Mouse (Mus musculus): ENCODE measurements around the gene P2ry14. TPM values are rescaled to one million over a fixed set of nuclear protein-coding genes. Genes with fewer than 3 reads are reported as not detected.
"Not testable (repeated sequence)": the region's sequence is repeated elsewhere in the genome, so short reads cannot be mapped to it uniquely, and the experiment has no call there.

P2ry14 gene
- polyA plus RNA-seq, 1 experiment from 2014 or later, result 29.7 TPM

GRCm38 (mm10) chr3:59155404-59155803 is 2.0 kb upstream of the P2ry14 start:
- Histone ChIP-seq H3K4me2 (ENCODE audit: low read depth, low read length) (no peak overlapping the region), H3K9me3 (ENCODE audit: control insufficient read depth, low read length) (no peaks in the 10 kb centered on the region), H3K36me3 (ENCODE audit: control insufficient read depth, insufficient read depth, low read length) (no peaks in the 10 kb centered on the region), H3K9ac (ENCODE audit: low read length) (no peak overlapping the region), H3K4me3 (ENCODE audit: low read length) (no peak overlapping the region), H3K4me1 (replicated peaks; ENCODE audit: control insufficient read depth, insufficient read depth, low read length) (no peaks in the 10 kb centered on the region), H3K27ac (ENCODE audit: low read length) (no peak overlapping the region), H3K27me3 (ENCODE audit: control insufficient read depth, insufficient read depth, low read depth, low read length) (no peaks in the 10 kb centered on the region)
- ATAC-seq (ENCODE audit: low read depth), result no peak
- 93% methylated on average over 6 of the region's 6 CpGs for WGBS

- H3K4me3 ChIP-seq (ENCODE audit: low read length), result no peak overlapping the region
- H3K27me3 ChIP-seq (ENCODE audit: control insufficient read depth, insufficient read depth, low read depth, low read length), result no peaks in the 10 kb centered on the region
- no peaks in the 10 kb centered on the region for H3K9me3 ChIP-seq (ENCODE audit: control insufficient read depth, low read length)
- no peaks in the 10 kb centered on the region for H3K4me1 ChIP-seq (replicated peaks; ENCODE audit: control insufficient read depth, insufficient read depth, low read length)
- H3K36me3 ChIP-seq (ENCODE audit: control insufficient read depth, insufficient read depth, low read length), result no peaks in the 10 kb centered on the region
- WGBS, result 54% methylated on average over 2 of the region's 2 CpGs
- no peak overlapping the region for H3K9ac ChIP-seq (ENCODE audit: low read length)
- H3K4me2 ChIP-seq (ENCODE audit: low read depth, low read length), result no peak overlapping the region
- H3K27ac ChIP-seq (ENCODE audit: low read length), result no peak overlapping the region
- no peak for ATAC-seq (ENCODE audit: low read depth)
Measured at GRCm38 (mm10) chr3:59154888-59155287, 1.5 kb upstream of the P2ry14 start.

- Histone ChIP-seq H3K4me3 (ENCODE audit: low read length) (no peak overlapping the region), H3K36me3 (ENCODE audit: control insufficient read depth, insufficient read depth, low read length) (no peaks in the 10 kb centered on the region), H3K27ac (ENCODE audit: low read length) (no peak overlapping the region), H3K9me3 (ENCODE audit: control insufficient read depth, low read length) (no peaks in the 10 kb centered on the region), H3K27me3 (ENCODE audit: control insufficient read depth, insufficient read depth, low read depth, low read length) (no peaks in the 10 kb centered on the region), H3K9ac (ENCODE audit: low read length) (no peak overlapping the region), H3K4me1 (replicated peaks; ENCODE audit: control insufficient read depth, insufficient read depth, low read length) (no peaks in the 10 kb centered on the region), H3K4me2 (ENCODE audit: low read depth, low read length) (no peak overlapping the region)
- 90% methylated on average over 2 of the region's 2 CpGs for WGBS
- no peak for ATAC-seq (ENCODE audit: low read depth)
Measured at GRCm38 (mm10) chr3:59150624-59151023, 2.8 kb downstream of the P2ry14 start.

- Histone ChIP-seq H3K9ac (ENCODE audit: low read length) (no peak overlapping the region), H3K27ac (ENCODE audit: low read length) (no peak overlapping the region), H3K4me3 (ENCODE audit: low read length) (no peak overlapping the region), H3K27me3 (ENCODE audit: control insufficient read depth, insufficient read depth, low read depth, low read length) (no peaks in the 10 kb centered on the region), H3K4me1 (replicated peaks; ENCODE audit: control insufficient read depth, insufficient read depth, low read length) (no peaks in the 10 kb centered on the region), H3K9me3 (ENCODE audit: control insufficient read depth, low read length) (no peaks in the 10 kb centered on the region), H3K4me2 (ENCODE audit: low read depth, low read length) (no peak overlapping the region), H3K36me3 (ENCODE audit: control insufficient read depth, insufficient read depth, low read length) (no peaks in the 10 kb centered on the region)
- ATAC-seq (ENCODE audit: low read depth), result no peak
Measured at GRCm38 (mm10) chr3:59149646-59150045, 3.8 kb downstream of the P2ry14 start.

- no peak for ATAC-seq (ENCODE audit: low read depth)
- Histone ChIP-seq H3K9me3 (ENCODE audit: control insufficient read depth, low read length) (no peaks in the 10 kb centered on the region), H3K27me3 (ENCODE audit: control insufficient read depth, insufficient read depth, low read depth, low read length) (no peaks in the 10 kb centered on the region), H3K9ac (ENCODE audit: low read length) (no peak overlapping the region), H3K36me3 (ENCODE audit: control insufficient read depth, insufficient read depth, low read length) (no peaks in the 10 kb centered on the region), H3K4me1 (replicated peaks; ENCODE audit: control insufficient read depth, insufficient read depth, low read length) (peaks cover 9% of the 10 kb centered on the region), H3K4me2 (ENCODE audit: low read depth, low read length) (no peak overlapping the region), H3K27ac (ENCODE audit: low read length) (no peak overlapping the region), H3K4me3 (ENCODE audit: low read length) (no peak overlapping the region)
- 59% methylated on average over 5 of the region's 5 CpGs for WGBS
Measured at GRCm38 (mm10) chr3:59145194-59145593, 8.2 kb downstream of the P2ry14 start.

GRCm38 (mm10) chr3:59141507-59142305 is 11.7 kb downstream of the P2ry14 start:
- no peak overlapping the region for H3K4me2 ChIP-seq (ENCODE audit: low read depth, low read length)
- H3K27ac ChIP-seq (ENCODE audit: low read length), result peak overlapping the region; percentile 4; the same call in 1 of the 2 replicates
- no peaks in the 10 kb centered on the region for H3K36me3 ChIP-seq (ENCODE audit: control insufficient read depth, insufficient read depth, low read length)
- H3K9ac ChIP-seq (ENCODE audit: low read length), result no peak overlapping the region
- H3K4me1 ChIP-seq (replicated peaks; ENCODE audit: control insufficient read depth, insufficient read depth, low read length), result peaks cover 14% of the 10 kb centered on the region
- 29% methylated on average over 8 of the region's 8 CpGs for WGBS
- peak; percentile 15; the same call in 1 of the 2 replicates for ATAC-seq (ENCODE audit: low read depth)
- H3K4me3 ChIP-seq (ENCODE audit: low read length), result no peak overlapping the region
- no peaks in the 10 kb centered on the region for H3K9me3 ChIP-seq (ENCODE audit: control insufficient read depth, low read length)
- no peaks in the 10 kb centered on the region for H3K27me3 ChIP-seq (ENCODE audit: control insufficient read depth, insufficient read depth, low read depth, low read length)

GRCm38 (mm10) chr3:59140941-59141340 is 12.5 kb downstream of the P2ry14 start:
- not testable (repeated sequence) for H3K36me3 ChIP-seq (ENCODE audit: control insufficient read depth, insufficient read depth, low read length); H3K4me3 ChIP-seq (ENCODE audit: low read length)

GRCm38 (mm10) chr3:59140115-59140514 is 13.3 kb downstream of the P2ry14 start:
- 48% methylated on average over 2 of the region's 2 CpGs for WGBS
- peak overlapping the region; percentile 75 for H3K27ac ChIP-seq (ENCODE audit: low read length)

More at GRCm38 (mm10) chr3:59140941-59141340, 12.5 kb downstream of the P2ry14 start:
- H3K4me1 ChIP-seq (replicated peaks; ENCODE audit: control insufficient read depth, insufficient read depth, low read length), result peaks cover 14% of the 10 kb centered on the region
- 69% methylated on average over 4 of the region's 4 CpGs for WGBS
- peak overlapping the region; percentile 75 for H3K27ac ChIP-seq (ENCODE audit: low read length)
- H3K9ac ChIP-seq (ENCODE audit: low read length); H3K9me3 ChIP-seq (ENCODE audit: control insufficient read depth, low read length); H3K27me3 ChIP-seq (ENCODE audit: control insufficient read depth, insufficient read depth, low read depth, low read length); H3K4me2 ChIP-seq (ENCODE audit: low read depth, low read length); ATAC-seq (ENCODE audit: low read depth): not testable (repeated sequence)

GRCm38 (mm10) chr3:59139651-59140051 is 13.8 kb downstream of the P2ry14 start:
- Histone ChIP-seq H3K9ac (ENCODE audit: low read length) (no peak overlapping the region), H3K4me1 (replicated peaks; ENCODE audit: control insufficient read depth, insufficient read depth, low read length) (peaks cover 14% of the 10 kb centered on the region), H3K27me3 (ENCODE audit: control insufficient read depth, insufficient read depth, low read depth, low read length) (no peaks in the 10 kb centered on the region), H3K9me3 (ENCODE audit: control insufficient read depth, low read length) (no peaks in the 10 kb centered on the region), H3K36me3 (ENCODE audit: control insufficient read depth, insufficient read depth, low read length) (no peaks in the 10 kb centered on the region), H3K4me2 (ENCODE audit: low read depth, low read length) (no peak overlapping the region), H3K4me3 (ENCODE audit: low read length) (no peak overlapping the region), H3K27ac (ENCODE audit: low read length) (peak overlapping the region; percentile 50; the same call in 1 of the 2 replicates)
- peak; percentile 65 for ATAC-seq (ENCODE audit: low read depth)

More at GRCm38 (mm10) chr3:59140115-59140514, 13.3 kb downstream of the P2ry14 start:
- Histone ChIP-seq H3K4me3 (ENCODE audit: low read length) (no peak overlapping the region), H3K9ac (ENCODE audit: low read length) (no peak overlapping the region), H3K36me3 (ENCODE audit: control insufficient read depth, insufficient read depth, low read length) (no peaks in the 10 kb centered on the region), H3K9me3 (ENCODE audit: control insufficient read depth, low read length) (no peaks in the 10 kb centered on the region), H3K4me1 (replicated peaks; ENCODE audit: control insufficient read depth, insufficient read depth, low read length) (peaks cover 14% of the 10 kb centered on the region), H3K4me2 (ENCODE audit: low read depth, low read length) (no peak overlapping the region), H3K27me3 (ENCODE audit: control insufficient read depth, insufficient read depth, low read depth, low read length) (no peaks in the 10 kb centered on the region)
- ATAC-seq (ENCODE audit: low read depth), result peak; percentile 56

All from lung, embryonic 16.5 days (tissue).